Mouse (Mus musculus): ENCODE data around the gene Kcnn4. TPM values are rescaled to one million over a fixed set of nuclear protein-coding genes. Genes with fewer than 3 reads are reported as not detected.
"Not testable (repeated sequence)": the region's sequence is repeated elsewhere in the genome, so short reads cannot be mapped to it uniquely, and the experiment has no call there.

Kcnn4 gene
- polyA plus RNA-seq, 1 experiment = 429 TPM

GRCm38 (mm10) chr7:24396832-24397231 lies 26.8 kb downstream of the Kcnn4 start:
- no peak for TF ChIP-seq CTCF (IDR thresholded peaks at IDR 0.05; ENCODE audit: borderline replicate concordance, control insufficient read depth, extremely low read depth, insufficient read depth, low read length, poor library complexity)
- no peak for TF ChIP-seq POLR2A (IDR thresholded peaks at IDR 0.05; ENCODE audit: control insufficient read depth, extremely low read depth, insufficient read depth, low read length, poor library complexity)
- no peak overlapping the region for H3K4me3 ChIP-seq (ENCODE audit: control insufficient read depth, insufficient read depth, low read length)
- no peaks in the 10 kb centered on the region for H3K27me3 ChIP-seq (ENCODE audit: control insufficient read depth, insufficient read depth, low read length)
- WGBS = 70% methylated on average over 11 of the region's 11 CpGs
- no peak overlapping the region for H3K27ac ChIP-seq (ENCODE audit: control insufficient read depth, insufficient read depth, low read length)
- H3K36me3 ChIP-seq (ENCODE audit: control insufficient read depth, insufficient read depth, low read length) = no peaks in the 10 kb centered on the region
- DNase-seq = no peak
- H3K4me1 ChIP-seq (replicated peaks; ENCODE audit: control insufficient read depth, insufficient read depth, low read length) = peaks cover 40% of the 10 kb centered on the region

- no peak for DNase-seq
- TF ChIP-seq POLR2A (IDR thresholded peaks at IDR 0.05; ENCODE audit: control insufficient read depth, extremely low read depth, insufficient read depth, low read length, poor library complexity) (no peak), CTCF (IDR thresholded peaks at IDR 0.05; ENCODE audit: borderline replicate concordance, control insufficient read depth, extremely low read depth, insufficient read depth, low read length, poor library complexity) (no peak)
- Histone ChIP-seq H3K27me3 (ENCODE audit: control insufficient read depth, insufficient read depth, low read length) (no peaks in the 10 kb centered on the region), H3K4me3 (ENCODE audit: control insufficient read depth, insufficient read depth, low read length) (no peak overlapping the region), H3K4me1 (replicated peaks; ENCODE audit: control insufficient read depth, insufficient read depth, low read length) (peaks cover 37% of the 10 kb centered on the region), H3K27ac (ENCODE audit: control insufficient read depth, insufficient read depth, low read length) (no peak overlapping the region), H3K36me3 (ENCODE audit: control insufficient read depth, insufficient read depth, low read length) (peaks cover 3% of the 10 kb centered on the region; the same call in 1 of the 2 replicates)
- WGBS = 95% methylated on average over 8 of the region's 8 CpGs
Observed at GRCm38 (mm10) chr7:24398364-24398913, 28.4 kb downstream of the Kcnn4 start.

- H3K27ac ChIP-seq (ENCODE audit: control insufficient read depth, insufficient read depth, low read length) = peak within 1 kb of the TSS; percentile 79
- H3K4me1 ChIP-seq (replicated peaks; ENCODE audit: control insufficient read depth, insufficient read depth, low read length) = peaks cover 29% of the 10 kb centered on the region
- peak within 1 kb of the TSS; percentile 55 for H3K4me3 ChIP-seq (ENCODE audit: control insufficient read depth, insufficient read depth, low read length)
- H3K36me3 ChIP-seq (ENCODE audit: control insufficient read depth, insufficient read depth, low read length) = peaks cover 9% of the 10 kb centered on the region
- WGBS = 2% methylated on average over 66 of the region's 66 CpGs
- no peaks in the 10 kb centered on the region for H3K27me3 ChIP-seq (ENCODE audit: control insufficient read depth, insufficient read depth, low read length)
- peak; percentile 96 for DNase-seq
- TF ChIP-seq CTCF (IDR thresholded peaks at IDR 0.05; ENCODE audit: borderline replicate concordance, control insufficient read depth, extremely low read depth, insufficient read depth, low read length, poor library complexity) (0 out of 2 replicates have a peak, but pooled peaks have one; percentile 46), POLR2A (IDR thresholded peaks at IDR 0.05; ENCODE audit: control insufficient read depth, extremely low read depth, insufficient read depth, low read length, poor library complexity) (0 out of 2 replicates have a peak, but pooled peaks have one; percentile 29)
Observed at GRCm38 (mm10) chr7:24399256-24400081, 29.4 kb downstream of the Kcnn4 start, which contains the start of gene Smg9. Smg9 (plus strand) TSS chr7:24399619.

- Histone ChIP-seq H3K4me3 (ENCODE audit: control insufficient read depth, insufficient read depth, low read length) (peak overlapping the region; percentile 55), H3K4me1 (replicated peaks; ENCODE audit: control insufficient read depth, insufficient read depth, low read length) (peaks cover 23% of the 10 kb centered on the region), H3K36me3 (ENCODE audit: control insufficient read depth, insufficient read depth, low read length) (peaks cover 15% of the 10 kb centered on the region), H3K27ac (ENCODE audit: control insufficient read depth, insufficient read depth, low read length) (no peak overlapping the region), H3K27me3 (ENCODE audit: control insufficient read depth, insufficient read depth, low read length) (no peaks in the 10 kb centered on the region)
- DNase-seq = no peak
- no peak for TF ChIP-seq POLR2A (IDR thresholded peaks at IDR 0.05; ENCODE audit: control insufficient read depth, extremely low read depth, insufficient read depth, low read length, poor library complexity)
- no peak for TF ChIP-seq CTCF (IDR thresholded peaks at IDR 0.05; ENCODE audit: borderline replicate concordance, control insufficient read depth, extremely low read depth, insufficient read depth, low read length, poor library complexity)
- WGBS = 8% methylated on average over 3 of the region's 3 CpGs
Observed at GRCm38 (mm10) chr7:24400082-24400452, 30.0 kb downstream of the Kcnn4 start.

- WGBS = 88% methylated on average over 4 of the region's 4 CpGs
- peaks cover 17% of the 10 kb centered on the region for H3K36me3 ChIP-seq (ENCODE audit: control insufficient read depth, insufficient read depth, low read length)
- not testable (repeated sequence) for H3K4me3 ChIP-seq (ENCODE audit: control insufficient read depth, insufficient read depth, low read length); H3K27me3 ChIP-seq (ENCODE audit: control insufficient read depth, insufficient read depth, low read length); DNase-seq; H3K27ac ChIP-seq (ENCODE audit: control insufficient read depth, insufficient read depth, low read length)
- peaks cover 22% of the 10 kb centered on the region for H3K4me1 ChIP-seq (replicated peaks; ENCODE audit: control insufficient read depth, insufficient read depth, low read length)
Observed at GRCm38 (mm10) chr7:24400489-24400888, 30.4 kb downstream of the Kcnn4 start.

- H3K4me1 ChIP-seq (replicated peaks; ENCODE audit: control insufficient read depth, insufficient read depth, low read length) = peaks cover 18% of the 10 kb centered on the region
- H3K36me3 ChIP-seq (ENCODE audit: control insufficient read depth, insufficient read depth, low read length) = peaks cover 19% of the 10 kb centered on the region
- no peak overlapping the region for H3K4me3 ChIP-seq (ENCODE audit: control insufficient read depth, insufficient read depth, low read length)
- TF ChIP-seq POLR2A (IDR thresholded peaks at IDR 0.05; ENCODE audit: control insufficient read depth, extremely low read depth, insufficient read depth, low read length, poor library complexity) (no peak), CTCF (IDR thresholded peaks at IDR 0.05; ENCODE audit: borderline replicate concordance, control insufficient read depth, extremely low read depth, insufficient read depth, low read length, poor library complexity) (peak; percentile 50; the same call in 1 of the 2 replicates)
- H3K27ac ChIP-seq (ENCODE audit: control insufficient read depth, insufficient read depth, low read length) = no peak overlapping the region
- H3K27me3 ChIP-seq (ENCODE audit: control insufficient read depth, insufficient read depth, low read length) = no peaks in the 10 kb centered on the region
- no peak for DNase-seq
- 97% methylated on average over 9 of the region's 9 CpGs for WGBS
Observed at GRCm38 (mm10) chr7:24402851-24403250, 32.8 kb downstream of the Kcnn4 start.
